8 mouse cellular contexts compared by ENCODE assay signal in the genomic region with DNA sequence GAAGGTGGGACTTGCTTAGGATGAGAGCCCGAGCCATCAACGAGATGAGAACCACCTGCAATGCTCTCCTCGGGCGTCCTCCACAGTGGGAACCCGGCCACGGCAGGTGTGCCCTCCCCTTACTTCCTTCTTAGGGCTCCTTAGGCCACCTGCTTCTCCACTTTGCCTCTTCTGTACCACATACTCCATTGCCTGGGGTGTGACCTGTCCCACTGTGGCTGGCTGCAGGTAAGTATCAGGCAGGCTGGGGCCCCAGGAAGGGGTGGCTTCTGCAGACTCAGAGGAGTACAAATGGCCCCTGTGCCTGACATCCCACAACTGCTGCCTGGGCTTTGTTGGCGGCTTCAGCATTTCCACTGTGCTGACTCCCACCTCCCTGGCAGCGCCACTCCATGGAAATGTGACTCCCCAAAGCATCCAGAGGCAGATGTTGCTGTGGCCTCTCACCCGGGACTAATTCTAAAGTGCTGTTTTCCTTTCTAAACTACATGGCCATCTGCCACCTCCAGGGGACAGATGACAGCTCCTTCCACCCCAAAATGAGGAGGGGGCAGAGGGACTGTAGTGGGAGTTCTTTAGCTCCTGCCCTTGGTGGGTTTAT. TPM values are rescaled to one million over a fixed set of nuclear protein-coding genes. Genes with fewer than 3 reads are reported as not detected.
DNase-seq lines count a peak whose midpoint lies in the region; ATAC-seq lines count a peak whose summit lies in the region.

No protein-coding gene starts in this region.

- 35% methylated on average over 9 of the region's 9 CpGs for WGBS in embryonic facial prominence, embryonic 15.5 days
- whole genome bisulfite sequencing in intestine, embryonic 15.5 days, result 34% methylated on average over 9 of the region's 9 CpGs
- WGBS in neural tube, embryonic 15.5 days, result 38% methylated on average over 9 of the region's 9 CpGs

- peaks cover 95% of the 10 kb centered on the region for H3K4me1 ChIP-seq in embryonic facial prominence, embryonic 15.5 days
- H3K4me1 ChIP-seq in intestine, embryonic 15.5 days (replicated peaks), result peaks cover 88% of the 10 kb centered on the region
- H3K4me1 ChIP-seq in neural tube, embryonic 15.5 days, result peaks cover 98% of the 10 kb centered on the region

- ATAC-seq in embryonic facial prominence, embryonic 15.5 days (ENCODE audit: insufficient number of reproducible peaks, low FRiP score, low TSS enrichment, low read depth), result no peak
- peak; percentile 21; the same call in 1 of the 2 replicates for ATAC-seq in intestine, embryonic 15.5 days
- no peak for ATAC-seq in neural tube, embryonic 15.5 days (ENCODE audit: low FRiP score)

- H3K9me3 ChIP-seq in embryonic facial prominence, embryonic 15.5 days (replicated peaks), result no peaks in the 10 kb centered on the region
- no peaks in the 10 kb centered on the region for H3K9me3 ChIP-seq in intestine, embryonic 15.5 days
- H3K9me3 ChIP-seq in neural tube, embryonic 15.5 days (replicated peaks), result no peaks in the 10 kb centered on the region

- peak; percentile 56 to 67 for DNase-seq in kidney, postnatal 4 days
- no peak for DNase-seq in kidney, postnatal 36 days
- DNase-seq in spleen, postnatal 14 days (ENCODE audit: low spot score in 2 of 2), result no peak
- no peak for DNase-seq in gastrocnemius, postnatal 10 days
- no peak for DNase-seq in layer of hippocampus, adult 8-10 months (ENCODE audit: low spot score in 2 of 2)

- peaks cover 8% of the 10 kb centered on the region for H3K36me3 ChIP-seq in embryonic facial prominence, embryonic 15.5 days
- H3K36me3 ChIP-seq in intestine, embryonic 15.5 days, result peaks cover 5% of the 10 kb centered on the region; the same call in 1 of the 2 replicates
- H3K36me3 ChIP-seq in neural tube, embryonic 15.5 days, result no peaks in the 10 kb centered on the region

- peak overlapping the region; percentile 69 for H3K27ac ChIP-seq in embryonic facial prominence, embryonic 15.5 days (replicated peaks)
- H3K27ac ChIP-seq in intestine, embryonic 15.5 days, result peak overlapping the region; percentile 45
- peak overlapping the region; percentile 87 for H3K27ac ChIP-seq in neural tube, embryonic 15.5 days (replicated peaks)

- no peak overlapping the region for H3K4me3 ChIP-seq in embryonic facial prominence, embryonic 15.5 days (replicated peaks)
- no peak overlapping the region for H3K4me3 ChIP-seq in intestine, embryonic 15.5 days (replicated peaks)
- no peak overlapping the region for H3K4me3 ChIP-seq in neural tube, embryonic 15.5 days (replicated peaks)

- no peaks in the 10 kb centered on the region for H3K27me3 ChIP-seq in embryonic facial prominence, embryonic 15.5 days
- no peaks in the 10 kb centered on the region for H3K27me3 ChIP-seq in intestine, embryonic 15.5 days (replicated peaks)
- no peaks in the 10 kb centered on the region for H3K27me3 ChIP-seq in neural tube, embryonic 15.5 days (replicated peaks)

- no peak overlapping the region for H3K9ac ChIP-seq in embryonic facial prominence, embryonic 15.5 days
- H3K9ac ChIP-seq in intestine, embryonic 15.5 days, result 0 out of 2 replicates have a peak overlapping the region, but pooled peaks have one; percentile 8
- no peak overlapping the region for H3K9ac ChIP-seq in neural tube, embryonic 15.5 days (replicated peaks)

- H3K4me2 ChIP-seq in embryonic facial prominence, embryonic 15.5 days (replicated peaks), result no peak overlapping the region
- H3K4me2 ChIP-seq in intestine, embryonic 15.5 days (replicated peaks), result peak overlapping the region; percentile 48
- H3K4me2 ChIP-seq in neural tube, embryonic 15.5 days, result peak overlapping the region; percentile 43; the same call in 1 of the 2 replicates

RNA-seq across cellular contexts. Expression of gene Notch1, which starts 27.8 kb away (rescaled TPM):
- 26.0 and 30.3 TPM in 2 replicates for polyA plus RNA-seq in embryonic facial prominence, embryonic 15.5 days (2015; fragmentation: Nextera tagmentation; extraction: Ambion mirVana)
- 11.3 and 12.2 TPM in 2 replicates for polyA plus RNA-seq in intestine, embryonic 15.5 days (2015; fragmentation: Nextera tagmentation; extraction: Ambion mirVana)
- 11.7 and 22.6 TPM in 2 replicates for polyA plus RNA-seq in neural tube, embryonic 15.5 days (2015; fragmentation: Nextera tagmentation; extraction: Ambion mirVana)
- total RNA-seq in gastrocnemius, postnatal 10 days (2021), result 10 to 100 TPM; 22.5 to 33.5 TPM
- total RNA-seq in layer of hippocampus, adult 8-10 months (2022), result 10 to 100 TPM; 31.0 to 36.2 (median 34.2) TPM

RNA-seq across cellular contexts. Expression of gene Sec16a, which starts 43.6 kb away (rescaled TPM):
- 25.9 and 27.0 TPM in 2 replicates for polyA plus RNA-seq in embryonic facial prominence, embryonic 15.5 days (2015; fragmentation: Nextera tagmentation; extraction: Ambion mirVana)
- polyA plus RNA-seq in intestine, embryonic 15.5 days (2015; fragmentation: Nextera tagmentation; extraction: Ambion mirVana), result 20.2 and 24.7 TPM in 2 replicates
- polyA plus RNA-seq in neural tube, embryonic 15.5 days (2015; fragmentation: Nextera tagmentation; extraction: Ambion mirVana), result 16.7 and 17.2 TPM in 2 replicates
- total RNA-seq in gastrocnemius, postnatal 10 days (2021), result 10 to 100 TPM; 26.3 to 36.5 TPM
- 10 to 100 TPM; 48.2 to 56.5 (median 54.5) TPM for total RNA-seq in layer of hippocampus, adult 8-10 months (2022)

Comparison
In these comparisons a context has a peak if more than half of its experiments do, and no peak if none do; other contexts are left out.
1. DNase-seq: peak in kidney, postnatal 4 days (2 of 2); none in kidney, postnatal 36 days (0 of 2), spleen, postnatal 14 days (0 of 2), gastrocnemius, postnatal 10 days (single experiment) and layer of hippocampus, adult 8-10 months (0 of 2).
2. Peak in every context shown above with its lines, with median percentiles within 50 percentile points of each other: H3K27ac ChIP-seq.